Mouse (Mus musculus): ENCODE data around the gene Sh2d3c.
A peak's percentile ranks its signal among the peaks of the same experiment; 100 is the strongest.

GRCm38 (mm10) chr2:32734480-32734879 lies 13.6 kb downstream of the Sh2d3c start:
- TF ChIP-seq EP300 (IDR thresholded peaks at IDR 0.05; ENCODE audit: insufficient read depth, low read depth, low read length) = no peak
- 0 out of 2 replicates have a peak, but pooled peaks have one; percentile 29 for TF ChIP-seq POLR2A (IDR thresholded peaks at IDR 0.05; ENCODE audit: insufficient read depth, low read depth, low read length)
